Mouse (Mus musculus) C2C12 (cell line): ENCODE results near the gene Pnn. TPM values are rescaled to one million over a fixed set of nuclear protein-coding genes. Genes with fewer than 3 reads are reported as not detected.
"Not testable (repeated sequence)": the region's sequence is repeated elsewhere in the genome, so short reads cannot be mapped to it uniquely, and the experiment has no call there.

ENCODE experiments used
- H3K27me3 ChIP-seq: one replicate; pipeline ENCODE4 v1.6.1; 2011; ENCODE audit not compliant: control insufficient read depth, insufficient read depth, insufficient read length
- H3K36me3 ChIP-seq: one replicate; pipeline ENCODE4 v1.6.1; 2011; ENCODE audit not compliant: control insufficient read depth, insufficient read depth
- H3K4me3 ChIP-seq: one replicate; pipeline ENCODE4 v1.5.1; 2011; ENCODE audit warnings: mild to moderate bottlenecking, control low read depth; ENCODE audit not compliant: poor library complexity, insufficient read depth, severe bottlenecking
- H3K79me2 ChIP-seq: one replicate; pipeline ENCODE4 v1.6.1; 2011; ENCODE audit not compliant: control insufficient read depth, insufficient read depth
- H3K79me3 ChIP-seq: one replicate; pipeline ENCODE4 v1.6.1; 2011; ENCODE audit warnings: low read depth, control low read depth
- H3ac ChIP-seq: one replicate; pipeline ENCODE3; 2011; ENCODE audit warnings: low read depth; ENCODE audit not compliant: control insufficient read depth, insufficient read length
- CEBPB ChIP-seq: IDR thresholded peaks from one replicate; pipeline ENCODE4 v1.6.1; 2011; ENCODE audit warnings: low read depth, mild to moderate bottlenecking, control low read depth, moderate library complexity
- CTCF ChIP-seq: IDR thresholded peaks from one replicate; pipeline ENCODE4 v1.5.1; 2011; ENCODE audit not compliant: control insufficient read depth, insufficient read depth, insufficient read length
- FOSL1 ChIP-seq: IDR thresholded peaks from one replicate; pipeline ENCODE4 v1.8.0; 2011; ENCODE audit warnings: mild to moderate bottlenecking, low read length; ENCODE audit not compliant: poor library complexity, insufficient read depth, severe bottlenecking
- MAX ChIP-seq: IDR thresholded peaks from one replicate; pipeline ENCODE4 v1.6.1; 2011; ENCODE audit warnings: mild to moderate bottlenecking, control low read depth
- MYOD1 ChIP-seq: IDR thresholded peaks from one replicate; pipeline ENCODE4 v1.6.1; 2011; ENCODE audit warnings: low read depth; ENCODE audit not compliant: control insufficient read depth, insufficient read length
- MYOG ChIP-seq: IDR thresholded peaks from one replicate; pipeline ENCODE4 v1.6.1; 2011; ENCODE audit not compliant: control insufficient read depth, insufficient read length; ENCODE audit errors: extremely low read depth
- USF1 ChIP-seq: IDR thresholded peaks from one replicate; pipeline ENCODE4 v1.6.1; 2011; ENCODE audit warnings: low read depth, mild to moderate bottlenecking, control low read depth, moderate library complexity
- polyA plus RNA-seq: library from polyadenylated mRNA; unstranded; fragments of >200 nt; fragmentation: generic; extraction: Trizol; gene quantifications from one replicate; pipeline ENCODE4 v1.2.1, GENCODE M21; 2012; ENCODE audit warnings: missing spikeins

Gene Pnn
- polyA plus RNA-seq, 1 experiment = 14.7 TPM

DNA sequence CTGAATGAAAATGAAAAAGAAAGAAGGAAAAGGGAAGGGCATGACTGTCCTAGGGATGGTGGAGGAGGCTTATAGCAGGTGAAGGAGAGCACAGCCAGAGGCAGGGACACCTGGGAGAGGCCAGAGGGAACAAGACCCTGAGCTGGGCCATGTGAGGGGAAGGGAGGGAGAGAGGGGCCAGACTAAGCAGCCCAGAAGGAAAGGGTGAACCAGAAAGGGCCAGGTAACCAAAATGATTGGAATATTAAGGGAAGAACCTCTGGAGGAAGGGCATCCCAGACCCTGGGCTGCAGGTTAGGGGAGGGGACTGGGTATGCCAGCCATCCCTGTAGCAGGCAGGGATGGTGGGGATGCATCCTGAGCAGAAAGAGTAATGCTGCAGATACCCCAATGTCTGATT lies 12.7 kb upstream of the Pnn start:
- Histone ChIP-seq H3K4me3 (no peak overlapping the region), H3K27me3 (no peaks in the 10 kb centered on the region), H3K79me2 (peaks cover 100% of the 10 kb centered on the region), H3K36me3 (peaks cover 50% of the 10 kb centered on the region), H3K79me3 (peaks cover 81% of the 10 kb centered on the region), H3ac (no peak overlapping the region)
- TF ChIP-seq CEBPB = no peak
- no peak for TF ChIP-seq CTCF
- no peak for TF ChIP-seq MAX
- no peak for TF ChIP-seq MYOD1
- TF ChIP-seq MYOG = no peak
- no peak for TF ChIP-seq USF1
- TF ChIP-seq FOSL1 = no peak

DNA sequence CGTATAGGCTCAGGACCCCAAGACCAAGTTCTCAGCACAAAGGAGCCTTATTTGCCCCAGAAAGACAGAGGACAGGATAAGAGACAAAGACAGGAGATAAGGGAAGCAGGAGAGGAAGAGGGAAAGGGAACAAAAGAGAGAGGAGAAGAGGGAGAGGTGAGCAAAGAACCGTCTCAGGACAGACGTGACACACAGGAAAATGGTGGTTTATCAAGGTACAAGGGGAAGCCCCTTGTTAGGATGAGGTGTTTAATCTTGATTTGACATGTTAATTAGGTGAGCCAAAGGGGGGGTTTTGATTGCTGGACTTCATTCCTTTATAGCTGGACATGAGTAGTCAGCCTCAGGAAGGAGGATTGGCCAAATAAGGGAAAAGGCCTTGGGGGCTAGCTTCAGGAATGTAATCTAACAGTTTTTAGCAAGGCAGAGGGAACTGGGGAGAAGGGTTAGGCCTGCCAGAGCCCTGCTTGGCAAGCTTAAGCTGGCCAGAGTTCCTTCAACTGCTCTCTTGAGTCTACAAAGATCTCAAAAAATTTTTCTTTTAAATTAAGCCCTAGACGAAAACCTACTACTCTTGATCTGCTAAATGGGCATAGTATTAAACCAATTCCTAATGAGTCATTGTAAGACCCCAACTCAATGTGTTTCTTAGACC lies 11.4 kb upstream of the Pnn start:
- H3K27me3 ChIP-seq = no peaks in the 10 kb centered on the region
- H3K4me3 ChIP-seq = no peak overlapping the region
- H3K79me3 ChIP-seq = peaks cover 88% of the 10 kb centered on the region
- peaks cover 100% of the 10 kb centered on the region for H3K79me2 ChIP-seq
- peaks cover 52% of the 10 kb centered on the region for H3K36me3 ChIP-seq
- H3ac ChIP-seq = no peak overlapping the region
- TF ChIP-seq FOSL1 (no peak), MYOD1 (no peak), MAX (no peak), CEBPB (no peak), USF1 (no peak), MYOG (no peak), CTCF (no peak)

DNA sequence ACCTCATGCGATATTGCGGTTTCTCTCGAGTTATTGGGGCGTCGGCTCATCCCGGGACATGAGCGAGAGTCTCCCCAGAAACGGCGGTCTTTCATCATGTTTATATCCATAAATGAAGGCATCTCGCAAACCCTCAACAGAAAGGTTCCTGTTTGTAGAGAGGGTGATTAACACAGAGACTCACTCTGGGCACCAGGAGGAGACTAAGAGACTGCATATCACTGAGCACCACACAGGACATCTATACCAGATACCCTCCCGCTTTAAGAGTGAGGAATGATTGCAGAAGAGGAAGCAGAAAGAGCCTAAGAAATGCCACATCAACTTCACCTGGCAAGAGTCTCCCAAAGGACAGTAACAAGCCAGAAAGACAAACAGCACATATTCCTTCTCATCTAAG lies 10.5 kb upstream of the Pnn start:
- Histone ChIP-seq H3K79me3 (peaks cover 87% of the 10 kb centered on the region), H3K4me3 (no peak overlapping the region), H3K79me2 (peaks cover 100% of the 10 kb centered on the region), H3K36me3 (peaks cover 44% of the 10 kb centered on the region), H3K27me3 (no peaks in the 10 kb centered on the region), H3ac (no peak overlapping the region)
- no peak for TF ChIP-seq CEBPB
- no peak for TF ChIP-seq MYOD1
- TF ChIP-seq MYOG = no peak

DNA sequence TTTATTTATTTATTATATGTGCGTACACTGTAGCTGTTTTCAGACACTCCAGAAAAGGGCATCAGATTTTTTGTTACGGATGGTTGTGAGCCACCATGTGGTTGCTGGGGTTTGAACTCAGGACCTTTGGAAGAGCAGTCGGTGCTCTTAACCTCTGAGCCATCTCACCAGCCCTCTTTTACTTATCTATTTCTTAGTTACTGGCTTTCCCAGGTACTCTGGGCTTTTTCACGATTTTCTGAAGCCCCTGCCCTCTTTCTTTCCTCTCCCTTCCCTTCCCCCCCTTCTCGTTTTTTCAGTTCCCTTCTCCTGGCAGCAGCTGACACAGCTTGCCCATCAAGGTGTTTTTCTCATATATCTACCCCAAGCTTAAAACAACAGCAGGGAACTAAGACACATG lies 8.4 kb upstream of the Pnn start:
- Histone ChIP-seq H3K79me3 (peaks cover 71% of the 10 kb centered on the region), H3K36me3 (peaks cover 33% of the 10 kb centered on the region), H3K79me2 (peaks cover 82% of the 10 kb centered on the region)
- H3ac ChIP-seq, H3K4me3 ChIP-seq, H3K27me3 ChIP-seq: not testable (repeated sequence)

DNA sequence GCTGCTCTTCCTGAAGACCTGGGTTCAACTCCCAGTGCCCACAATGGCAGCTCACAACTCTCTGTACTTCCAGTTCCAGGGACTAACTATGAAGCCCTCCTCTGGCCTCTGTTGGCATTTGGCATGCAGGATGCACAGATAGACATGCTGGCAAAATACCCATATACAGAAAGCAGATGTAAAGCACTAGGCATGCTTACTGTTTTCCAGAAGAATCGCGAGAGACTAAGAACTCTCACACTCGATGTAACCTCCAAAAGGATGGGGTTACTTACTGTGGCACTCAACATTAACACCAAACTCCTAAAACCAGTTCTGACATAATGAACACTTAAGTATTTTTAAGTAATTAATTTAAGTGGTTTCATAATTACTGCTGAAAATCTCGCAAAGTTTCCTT lies 6.4 kb upstream of the Pnn start:
- Histone ChIP-seq H3K79me3 (peaks cover 52% of the 10 kb centered on the region), H3K79me2 (peaks cover 61% of the 10 kb centered on the region), H3ac (peak overlapping the region; percentile 63), H3K4me3 (peak overlapping the region; percentile 84), H3K27me3 (no peaks in the 10 kb centered on the region), H3K36me3 (peaks cover 27% of the 10 kb centered on the region)
- TF ChIP-seq CEBPB (no peak), MAX (no peak), CTCF (no peak), USF1 (no peak), MYOG (no peak), MYOD1 (no peak), FOSL1 (no peak)

DNA sequence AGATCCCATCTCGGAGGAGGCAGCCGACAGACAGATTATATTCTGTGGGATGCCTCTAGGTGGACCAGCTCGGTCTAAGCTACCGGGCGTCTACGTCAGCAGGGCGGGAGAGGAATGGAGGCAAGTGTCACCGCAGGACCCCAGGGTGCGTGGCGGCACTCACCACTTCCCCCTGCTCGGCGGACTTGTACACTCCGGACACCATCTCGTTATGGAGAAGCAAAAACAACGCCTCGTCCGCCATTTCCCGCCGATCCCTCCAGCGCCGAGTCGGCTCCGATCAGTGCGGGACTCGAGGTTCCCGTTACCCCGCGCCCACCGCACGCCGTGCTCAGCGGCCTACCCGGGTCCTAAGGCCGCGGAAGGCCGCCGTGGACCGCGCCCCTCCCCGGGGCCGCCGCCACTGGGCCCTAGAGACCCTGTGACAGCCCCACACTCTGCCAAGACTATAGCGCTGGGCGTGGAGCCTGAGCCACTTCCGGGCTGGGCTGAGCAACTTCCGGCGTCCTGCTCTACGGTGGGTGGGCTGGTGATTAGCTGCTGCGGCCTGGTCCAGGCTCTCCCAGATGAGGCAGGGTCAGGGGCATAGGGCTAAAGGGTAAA lies 5.6 kb upstream of the Pnn start, which contains the start of gene Trappc6b:
Trappc6b (minus strand) TSS at position 480 of the 603 bp plus-strand sequence.
- H3K36me3 ChIP-seq = peaks cover 24% of the 10 kb centered on the region
- H3K4me3 ChIP-seq = peak within 1 kb of the TSS; percentile 84
- H3K79me3 ChIP-seq = peaks cover 46% of the 10 kb centered on the region
- TF ChIP-seq MYOD1 (no peak), CEBPB (no peak), USF1 (no peak), CTCF (no peak), MAX (no peak), FOSL1 (no peak), MYOG (no peak)
- H3ac ChIP-seq = peak within 1 kb of the TSS; percentile 63
- H3K27me3 ChIP-seq = no peaks in the 10 kb centered on the region
- H3K79me2 ChIP-seq = peaks cover 53% of the 10 kb centered on the region
